Mouse (Mus musculus) left cerebral cortex, postnatal 10 days (tissue): Measurements from ENCODE around the gene Anxa6. TPM values are rescaled to one million over a fixed set of nuclear protein-coding genes. Genes with fewer than 3 reads are reported as not detected.

Experiments
- DNase-seq, 2 experiments: peaks; one replicate each; pipeline ENCODE4 v3.0.0; 2021 to 2022; ENCODE audit warnings: low spot score in 2 of 2, mixed read lengths in 1 of 2; ENCODE audit errors: extremely low spot score in 1 of 2
- intact Hi-C: fragments of 180-260 bp; cut with DNase I; formaldehyde crosslinking; loops from one replicate; pipeline ENCODE4 v1.15.1; 2025
- total RNA-seq, 2 experiments: library from RNA; stranded (reverse); gene quantifications; 2 replicates each; pipeline ENCODE4 v1.2.3; 2021

Anxa6 gene
- total RNA-seq, 2 experiments from 2014 or later: 82.6 to 85.7 TPM

DNA sequence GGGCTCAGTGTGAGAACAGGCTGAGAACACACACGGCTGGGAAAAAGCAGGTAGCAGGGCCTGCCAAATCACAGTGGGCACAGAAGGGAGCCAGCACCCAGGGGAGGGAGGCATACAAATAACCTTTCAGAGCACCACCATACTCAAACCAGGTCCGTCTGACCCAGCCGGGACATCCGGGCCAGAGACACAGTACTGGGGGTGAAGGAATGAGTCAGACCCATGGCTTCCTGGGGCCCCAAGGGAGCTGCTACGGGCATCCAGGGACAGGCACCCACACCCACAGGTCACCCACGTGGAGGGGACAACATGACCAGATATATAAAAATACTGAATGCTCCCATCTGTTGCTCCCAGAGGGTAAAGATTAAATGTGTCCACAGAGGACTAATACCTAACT, 80.6 kb downstream of the Anxa6 start:
- intact Hi-C loops: no loop called here
- DNase-seq: no peak

DNA sequence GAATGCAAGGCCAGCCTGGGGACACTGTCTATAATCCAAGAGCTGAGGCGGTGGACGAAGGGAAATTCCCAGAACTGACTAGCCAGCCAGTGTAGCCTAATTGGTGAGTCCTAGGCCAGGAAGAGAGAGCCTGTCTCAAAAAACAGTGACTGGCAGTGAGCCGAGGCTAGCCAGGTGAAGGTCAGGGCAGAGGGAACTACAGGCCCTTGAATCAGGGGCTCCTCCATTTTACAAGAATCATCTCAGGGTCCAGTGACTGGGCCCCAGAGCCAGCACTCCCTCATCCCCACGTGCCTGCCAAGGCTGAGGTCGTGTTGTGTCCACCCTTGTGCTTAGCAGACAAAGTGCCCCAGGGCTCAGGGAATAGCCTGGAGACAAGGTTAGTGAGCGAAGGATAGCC, 82.6 kb downstream of the Anxa6 start:
- intact Hi-C loops: no loop called here
- DNase-seq: no peak

DNA sequence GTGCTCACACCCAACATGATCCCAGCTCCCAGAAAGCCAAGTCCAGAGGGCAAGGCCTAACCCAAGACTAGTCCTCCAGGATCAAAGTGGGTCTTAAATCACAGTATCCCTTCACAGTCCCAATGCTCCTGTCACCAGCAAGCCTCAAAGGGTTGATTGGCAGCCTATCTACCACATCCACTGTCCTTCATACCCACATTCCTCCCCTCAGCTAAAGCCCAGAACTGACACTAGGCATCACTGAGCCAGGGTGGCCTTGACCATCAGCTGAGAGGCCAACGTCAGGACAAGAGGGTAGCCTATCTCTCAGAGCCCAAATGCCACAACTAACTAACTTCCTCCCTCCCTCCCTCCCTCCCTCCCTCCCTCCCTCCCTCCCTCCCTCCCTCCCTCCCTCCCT, 83.5 kb downstream of the Anxa6 start:
- DNase-seq: no peak
- intact Hi-C loops: no loop called here

DNA sequence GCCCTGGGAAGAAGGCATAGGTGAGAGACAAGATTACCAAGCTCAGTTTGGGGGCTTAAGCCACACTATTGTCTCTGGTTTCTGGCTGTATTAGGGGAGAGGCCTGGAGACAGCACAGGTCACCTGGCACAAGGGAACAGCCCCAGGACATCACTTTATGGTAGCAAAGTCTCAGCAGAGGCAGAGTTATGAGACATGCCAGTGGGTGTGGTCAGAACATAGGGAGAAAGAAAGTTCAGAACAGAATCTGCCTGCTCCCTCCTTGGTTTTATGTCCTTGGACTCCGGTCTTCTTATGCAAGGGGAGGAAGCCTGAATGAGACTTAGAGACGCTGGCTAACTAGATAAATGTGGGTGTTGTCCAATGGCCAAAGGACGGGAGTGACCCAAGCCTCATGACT, 88.5 kb downstream of the Anxa6 start:
- intact Hi-C loops: no loop called here
- DNase-seq: no peak

DNA sequence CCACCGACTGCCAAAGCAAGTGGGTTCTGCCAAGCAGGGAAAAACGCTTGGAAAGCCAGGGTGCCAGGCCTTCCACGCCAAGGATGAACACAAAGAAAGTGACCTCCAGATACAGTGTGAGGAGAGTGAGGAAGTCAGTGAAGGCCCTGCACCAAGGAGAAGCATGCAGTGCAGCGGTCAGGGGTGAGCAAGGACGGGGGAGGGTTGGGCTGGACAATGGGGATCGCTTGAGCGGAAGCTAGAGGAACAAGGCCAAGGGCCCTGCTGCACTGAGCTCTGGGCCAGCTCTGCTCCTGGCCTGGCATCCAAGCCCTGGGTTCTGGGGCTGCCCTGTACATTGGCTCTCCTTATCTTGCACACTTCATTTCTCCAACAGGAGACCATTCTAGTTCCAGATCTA, 93.2 kb downstream of the Anxa6 start:
- DNase-seq: no peak
- intact Hi-C loops: no loop called here

DNA sequence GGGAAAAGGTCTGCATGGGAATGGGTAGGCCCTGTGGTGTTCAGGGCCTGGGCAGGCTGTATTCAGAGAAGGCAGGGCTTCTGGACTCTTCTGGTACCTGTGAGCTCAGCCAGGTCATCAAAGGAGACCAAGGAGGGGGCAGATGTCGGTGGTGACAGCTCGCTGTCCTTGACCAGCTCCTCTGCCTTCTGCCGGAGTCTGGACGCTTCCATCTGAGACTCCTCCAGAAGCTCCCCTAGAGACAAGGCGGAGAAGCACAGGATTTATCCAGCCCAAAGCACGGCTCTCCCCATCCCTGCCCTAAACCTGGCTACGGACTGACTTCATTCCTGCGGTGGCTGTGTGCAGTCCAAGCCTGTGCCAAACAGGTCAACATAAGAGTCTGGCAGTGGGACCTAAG, 93.7 kb downstream of the Anxa6 start:
- DNase-seq: no peak
- intact Hi-C loops: no loop called here

DNA sequence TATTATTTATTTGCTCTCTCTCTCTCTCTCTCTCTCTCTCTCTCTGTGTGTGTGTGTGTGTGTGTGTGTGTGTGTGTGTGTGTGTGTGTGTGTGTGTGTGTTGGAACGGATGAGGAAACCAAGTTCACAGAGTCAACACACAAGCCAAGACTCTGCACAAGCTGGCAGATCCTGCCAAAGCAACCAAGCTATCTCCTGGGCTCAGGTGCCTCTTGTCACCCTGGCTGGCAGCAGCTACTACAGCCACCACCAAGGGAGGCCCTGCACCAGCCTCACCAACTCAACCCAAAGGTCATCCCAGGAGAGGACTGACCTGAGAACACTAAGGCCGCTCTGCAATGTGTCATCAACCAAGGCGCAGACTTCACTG, 96.5 kb downstream of the Anxa6 start:
- intact Hi-C loops: no loop called here
- no peak for DNase-seq

DNA sequence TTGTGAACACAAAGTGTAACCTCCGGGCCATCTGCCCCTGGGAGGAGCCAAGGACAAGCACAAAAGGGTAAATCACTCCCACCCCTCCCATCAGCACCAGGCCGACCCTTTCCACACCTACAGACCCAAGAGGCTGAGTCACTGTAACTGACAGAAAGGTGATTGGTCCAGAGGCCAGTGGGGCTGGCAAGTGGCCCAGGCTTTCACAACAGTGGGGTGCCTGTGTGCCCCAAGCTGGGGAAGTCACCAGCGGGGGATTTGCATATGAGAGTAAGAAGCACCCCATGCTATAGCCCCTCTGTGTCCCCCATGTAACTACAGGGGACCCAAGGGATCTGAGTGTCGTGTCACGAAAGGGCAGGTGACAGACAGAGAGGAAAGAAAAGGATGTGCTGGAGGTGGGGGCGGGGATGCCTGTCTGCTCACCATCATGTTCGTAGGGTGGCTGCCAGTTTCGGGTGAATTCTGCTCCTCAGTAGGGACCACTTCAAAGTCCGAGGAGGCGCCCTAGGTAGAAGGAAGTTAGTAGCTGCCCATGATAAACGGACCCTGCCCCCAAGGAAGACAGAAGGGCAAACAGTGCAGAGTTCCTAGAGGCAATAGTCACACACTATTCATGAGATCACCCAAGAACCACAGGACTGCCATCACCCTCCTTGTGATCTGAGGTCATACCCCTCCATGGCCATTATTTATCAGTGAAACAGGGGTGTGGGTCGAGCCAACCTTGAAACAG, 97.0 kb downstream of the Anxa6 start:
- DNase-seq: no peak
- intact Hi-C loops: no loop called here

DNA sequence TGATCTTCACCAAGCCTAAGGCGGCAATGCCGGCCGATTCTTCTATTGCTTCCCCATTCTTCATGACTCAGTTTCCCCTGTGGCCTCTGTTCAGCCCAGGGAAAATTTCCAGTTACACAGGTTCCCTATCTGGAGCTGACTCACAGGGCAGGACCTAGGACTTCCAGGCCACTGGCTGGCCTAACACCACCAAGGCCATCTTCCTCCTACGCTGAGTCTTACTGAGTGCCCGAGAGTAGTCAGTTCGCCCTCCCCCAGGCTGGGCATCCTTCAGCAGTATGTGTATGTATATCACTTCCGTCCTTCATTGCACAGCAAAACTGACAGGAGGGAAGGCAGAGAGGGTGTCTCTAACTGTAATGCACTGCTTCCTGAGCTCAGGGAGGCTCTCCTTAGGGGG, 99.0 kb downstream of the Anxa6 start:
- intact Hi-C loops: no loop called here
- DNase-seq: no peak

DNA sequence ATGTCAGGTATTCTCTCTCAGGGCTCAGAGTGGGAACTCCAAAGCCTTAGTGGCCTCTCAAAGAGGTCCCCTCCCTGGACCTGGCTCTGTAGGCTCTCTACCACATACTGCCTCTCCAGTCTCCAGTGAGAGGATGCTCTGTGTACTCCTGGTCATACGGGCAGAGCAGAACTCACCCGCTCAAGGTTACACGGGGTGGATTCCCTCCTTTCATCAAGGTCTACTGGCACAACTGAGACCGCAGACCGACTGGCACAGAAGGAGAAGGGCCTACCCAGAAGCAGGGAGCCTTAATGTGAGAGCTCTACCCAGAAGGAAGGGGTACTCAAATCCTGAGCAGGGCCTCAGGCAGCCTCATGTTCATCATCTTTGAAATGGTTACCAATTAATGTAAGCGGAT, 100.7 kb downstream of the Anxa6 start:
- intact Hi-C loops: loop anchor here (2.0 kb wide), 1 partner anchor 52 kb away; no protein-coding TSS in a partner anchor
- DNase-seq: no peak

DNA sequence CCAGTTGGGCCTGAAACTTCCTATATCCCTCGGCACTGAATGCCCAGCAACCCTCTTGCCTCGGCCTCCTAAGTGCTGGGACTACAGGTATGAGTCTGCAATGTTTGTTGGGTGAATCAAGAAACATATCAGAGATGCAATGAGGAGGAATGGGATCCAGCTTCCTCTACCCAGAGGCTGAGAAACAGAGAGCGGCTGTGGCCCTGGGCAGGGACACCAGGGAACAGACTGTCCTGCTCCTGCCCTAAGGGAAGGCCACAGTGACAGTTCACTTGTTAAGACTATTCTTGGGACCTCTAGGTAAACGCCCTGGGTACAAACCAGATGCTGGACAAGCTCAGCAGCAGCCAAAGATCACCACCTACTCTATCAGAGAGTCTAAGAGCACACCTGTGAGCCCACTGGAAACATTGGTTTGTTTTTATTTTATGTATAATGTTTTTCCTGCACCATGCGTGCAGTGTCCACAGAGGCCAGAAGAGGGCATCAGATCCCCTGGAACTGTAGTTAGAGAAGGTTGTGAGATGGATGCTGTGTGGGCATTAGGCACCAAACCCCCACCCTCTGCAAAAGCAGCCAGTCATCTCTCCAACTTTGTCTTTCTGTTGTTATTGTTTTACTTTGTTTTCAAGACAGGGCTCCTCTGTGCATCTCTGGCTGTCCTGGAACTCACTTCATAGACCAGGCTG, 101.7 kb downstream of the Anxa6 start:
- intact Hi-C loops: loop anchor here (2.0 kb wide), 1 partner anchor 53 kb away; no protein-coding TSS in a partner anchor

DNA sequence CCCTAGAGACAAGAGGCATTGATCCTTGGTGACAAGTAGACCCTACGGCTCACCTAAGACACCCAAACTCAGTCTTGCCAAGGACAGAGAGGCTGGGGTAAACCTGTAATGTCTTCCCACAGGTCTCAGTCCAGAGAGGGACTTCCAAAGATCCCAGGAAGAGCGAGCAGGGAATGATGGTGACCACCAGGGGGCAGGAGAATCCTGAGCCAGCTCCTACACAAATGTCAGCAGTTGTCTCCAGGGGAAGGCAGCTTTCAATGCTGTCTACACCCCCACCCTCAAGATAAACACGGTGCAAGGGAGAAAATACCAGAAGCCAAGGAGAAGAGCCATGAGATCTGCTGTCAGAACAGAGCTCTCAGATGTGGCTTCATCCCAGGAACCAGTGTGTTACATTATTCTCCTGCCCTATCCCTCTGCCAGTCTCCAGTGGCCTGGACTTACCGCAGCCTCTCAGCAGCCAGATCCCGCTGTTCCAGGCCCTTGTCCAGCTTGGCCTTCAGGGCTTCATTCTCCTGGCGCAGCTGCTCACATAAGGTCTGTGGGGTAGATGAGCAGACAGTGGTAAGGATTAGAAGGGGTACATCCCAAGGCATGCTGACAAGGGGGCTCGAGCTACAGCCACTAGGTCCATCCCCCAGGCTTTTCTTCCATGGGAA, 102.8 kb downstream of the Anxa6 start:
- intact Hi-C loops: no loop called here
- DNase-seq: peak in 1 of 2 experiments; percentile 68

More for the DNA sequence above, 101.7 kb downstream of the Anxa6 start:
- peak in 1 of 2 experiments; percentile 60 for DNase-seq

DNA sequence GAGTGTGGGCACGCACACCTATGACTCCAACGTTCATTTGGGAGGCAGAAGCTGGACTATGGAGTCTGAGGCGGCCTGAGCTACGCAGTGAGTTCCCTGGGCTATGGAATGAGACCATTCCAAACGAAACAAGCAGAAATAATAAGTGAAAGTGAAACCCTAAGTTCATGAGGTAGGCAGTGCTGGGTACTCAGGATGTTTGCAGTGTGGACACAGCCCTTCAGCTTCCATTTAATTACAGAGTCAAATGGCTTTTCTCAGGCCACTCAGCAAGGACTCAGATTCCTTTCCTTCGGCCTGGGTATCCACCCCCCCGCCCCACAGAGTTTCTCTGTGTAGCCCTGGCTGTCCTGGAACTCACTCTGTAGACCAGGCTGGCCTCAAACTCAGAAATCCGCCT, 103.5 kb downstream of the Anxa6 start:
- intact Hi-C loops: no loop called here

DNA sequence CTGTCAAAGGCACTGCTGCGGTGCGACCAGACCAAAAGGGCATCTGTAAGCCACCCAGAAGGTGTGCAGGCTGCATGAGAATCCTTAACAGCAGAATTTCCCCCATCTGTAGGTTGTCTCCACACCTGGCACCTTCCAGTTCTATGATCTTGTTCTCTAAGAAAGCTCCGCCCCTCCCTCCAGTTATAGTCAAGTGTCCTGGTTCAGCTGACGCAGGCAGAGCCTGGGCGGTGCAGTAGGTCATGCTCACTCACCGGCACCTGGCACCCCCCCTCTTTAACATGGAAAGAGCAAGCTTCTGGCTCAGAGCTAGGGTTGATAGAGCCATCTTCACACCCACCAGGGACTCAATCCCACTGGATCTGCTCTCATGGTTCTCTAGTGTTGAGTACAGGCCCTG, 104.0 kb downstream of the Anxa6 start:
- no peak for DNase-seq
- intact Hi-C loops: no loop called here

More for the DNA sequence above, 103.5 kb downstream of the Anxa6 start:
- no peak for DNase-seq

Other genes starting within 250 kb of the Anxa6 start
- 100 to 1,000 TPM; 180 to 182 TPM for gene Cdc42se2, start 245.8 kb downstream of the Anxa6 start, total RNA-seq
- 10 to 100 TPM; 22.1 to 25.0 TPM for gene Lyrm7, start 172.5 kb downstream of the Anxa6 start, total RNA-seq
- 100 to 1,000 TPM; 326 to 345 TPM for gene Hint1, start 167.1 kb downstream of the Anxa6 start, total RNA-seq
- 10 to 100 TPM in 1 of 2 experiments, 1 to 10 TPM in 1; 9.7 to 10.2 TPM for gene Gpx3, start 131.0 kb downstream of the Anxa6 start, total RNA-seq
- gene Tnip1, start 70.5 kb downstream of the Anxa6 start, total RNA-seq: 10 to 100 TPM; 28.2 to 31.0 TPM
- gene Ccdc69, start 44.7 kb upstream of the Anxa6 start, total RNA-seq: under 1 TPM; 0.36 to 0.56 TPM
- 10 to 100 TPM; 43.8 to 45.2 TPM for gene Gm2a, start 64.7 kb upstream of the Anxa6 start, total RNA-seq
- gene Slc36a3, start 118.3 kb upstream of the Anxa6 start, total RNA-seq: not detected
- under 1 TPM; 0.17 to 0.63 TPM for gene Slc36a2, start 151.6 kb upstream of the Anxa6 start, total RNA-seq
- 10 to 100 TPM; 58.5 to 59.0 TPM for gene Slc36a1, start 170.9 kb upstream of the Anxa6 start, total RNA-seq